Mouse (Mus musculus): ENCODE results near the gene Armh3.

- TF ChIP-seq POLR2A (IDR thresholded peaks at IDR 0.05; ENCODE audit: borderline replicate concordance, extremely low read depth, insufficient read depth, insufficient read length, poor library complexity, severe bottlenecking) (no peak), CTCF (IDR thresholded peaks at IDR 0.05; ENCODE audit: borderline replicate concordance, extremely low read depth, insufficient read depth, insufficient read length) (no peak)
Measured at GRCm38 (mm10) chr19:45947764-45948163, 50.5 kb downstream of the Armh3 start.

Measured in brain, embryonic 14.5 days (tissue).